Comparison of ENCODE assay signal across 18 mouse cellular contexts in genomic region chrX:159775042-159775441, GRCm38 (mm10).
DNase-seq lines count a peak whose midpoint lies in the region; ATAC-seq and TF ChIP-seq lines count a peak whose summit lies in the region.
"Had no signal": no experiment of that assay in that cellular context is flagged by ENCODE, and none has a peak within 500 bp of the region (broad histone marks: within the 10 kb centered on the region; RNA-seq: fewer than 3 reads in every experiment).

No protein-coding gene starts in this region.

- H3K9ac ChIP-seq in forebrain, postnatal 0 days, result no peak overlapping the region
- H3K9ac ChIP-seq in midbrain, embryonic 13.5 days (replicated peaks), result no peak overlapping the region
- no peak overlapping the region for H3K9ac ChIP-seq in midbrain, embryonic 11.5 days (ENCODE audit: low read length)
- no peak overlapping the region for H3K9ac ChIP-seq in midbrain, embryonic 15.5 days
- H3K9ac ChIP-seq in midbrain, postnatal 0 days (replicated peaks; ENCODE audit: low read length, poor library complexity, severe bottlenecking), result no peak overlapping the region
- H3K9ac ChIP-seq: heart, embryonic 15.5 days had no signal

- H3K4me1 ChIP-seq in forebrain, postnatal 0 days (ENCODE audit: insufficient read depth), result no peaks in the 10 kb centered on the region
- no peaks in the 10 kb centered on the region for H3K4me1 ChIP-seq in forebrain, embryonic 10.5 days
- H3K4me1 ChIP-seq in midbrain, embryonic 13.5 days (replicated peaks), result peaks cover 4% of the 10 kb centered on the region; the same call in 1 of the 2 replicates
- no peaks in the 10 kb centered on the region for H3K4me1 ChIP-seq in midbrain, embryonic 11.5 days (ENCODE audit: control insufficient read depth, insufficient read depth, low read length)
- no peaks in the 10 kb centered on the region for H3K4me1 ChIP-seq in midbrain, embryonic 15.5 days
- H3K4me1 ChIP-seq in midbrain, postnatal 0 days (ENCODE audit: insufficient read depth, low read length), result no peaks in the 10 kb centered on the region
- H3K4me1 ChIP-seq: embryonic facial prominence, embryonic 10.5 days; heart, embryonic 15.5 days had no signal

- TF ChIP-seq CTCF in forebrain, postnatal 0 days (IDR thresholded peaks at IDR 0.05; ENCODE audit: low read depth), result no peak
- no peak for TF ChIP-seq CTCF in midbrain, postnatal 0 days (IDR thresholded peaks at IDR 0.05)

- H3K9me3 ChIP-seq in forebrain, postnatal 0 days (ENCODE audit: low read length), result no peaks in the 10 kb centered on the region
- H3K9me3 ChIP-seq in forebrain, embryonic 10.5 days, result no peaks in the 10 kb centered on the region
- no peaks in the 10 kb centered on the region for H3K9me3 ChIP-seq in midbrain, embryonic 13.5 days
- no peaks in the 10 kb centered on the region for H3K9me3 ChIP-seq in midbrain, embryonic 11.5 days (ENCODE audit: control insufficient read depth, low read length)
- no peaks in the 10 kb centered on the region for H3K9me3 ChIP-seq in midbrain, embryonic 15.5 days
- H3K9me3 ChIP-seq in midbrain, postnatal 0 days (ENCODE audit: low read length), result no peaks in the 10 kb centered on the region
- H3K9me3 ChIP-seq: embryonic facial prominence, embryonic 10.5 days; heart, embryonic 15.5 days had no signal

- H3K4me2 ChIP-seq in forebrain, postnatal 0 days (ENCODE audit: low read depth), result no peak overlapping the region
- no peak overlapping the region for H3K4me2 ChIP-seq in midbrain, embryonic 13.5 days (replicated peaks)
- H3K4me2 ChIP-seq in midbrain, embryonic 11.5 days, result no peak overlapping the region
- no peak overlapping the region for H3K4me2 ChIP-seq in midbrain, embryonic 15.5 days
- H3K4me2 ChIP-seq in midbrain, postnatal 0 days (ENCODE audit: low read depth, low read length, poor library complexity, severe bottlenecking), result no peak overlapping the region
- H3K4me2 ChIP-seq: heart, embryonic 11.5 days; heart, embryonic 15.5 days had no signal

- peak; percentile 36; the same call in 1 of the 2 replicates for ATAC-seq in forebrain, postnatal 0 days
- ATAC-seq in midbrain, embryonic 13.5 days, result peak; percentile 50; the same call in 1 of the 2 replicates
- no peak for ATAC-seq in midbrain, embryonic 11.5 days (ENCODE audit: low FRiP score)
- ATAC-seq in midbrain, embryonic 15.5 days (replicated peaks), result peak; percentile 75
- 0 out of 2 replicates have a peak, but pooled peaks have one; percentile 10 for ATAC-seq in midbrain, postnatal 0 days (ENCODE audit: low FRiP score)
- ATAC-seq in megakaryocyte, adult 5-6 weeks (ENCODE audit: poor library complexity, severe bottlenecking), result no peak
- ATAC-seq: intestine, postnatal 0 days had no signal

- H3K36me3 ChIP-seq in forebrain, postnatal 0 days (ENCODE audit: insufficient read depth), result no peaks in the 10 kb centered on the region
- H3K36me3 ChIP-seq in forebrain, embryonic 10.5 days (replicated peaks), result no peaks in the 10 kb centered on the region
- no peaks in the 10 kb centered on the region for H3K36me3 ChIP-seq in midbrain, embryonic 13.5 days
- no peaks in the 10 kb centered on the region for H3K36me3 ChIP-seq in midbrain, embryonic 11.5 days (ENCODE audit: control insufficient read depth, insufficient read depth, low read length)
- H3K36me3 ChIP-seq in midbrain, embryonic 15.5 days (replicated peaks), result no peaks in the 10 kb centered on the region
- H3K36me3 ChIP-seq in midbrain, postnatal 0 days (ENCODE audit: insufficient read depth, low read length), result no peaks in the 10 kb centered on the region
- H3K36me3 ChIP-seq: embryonic facial prominence, embryonic 10.5 days; heart, embryonic 15.5 days had no signal

- H3K27ac ChIP-seq in forebrain, postnatal 0 days (ENCODE audit: low read depth, low read length), result no peak overlapping the region
- no peak overlapping the region for H3K27ac ChIP-seq in forebrain, embryonic 10.5 days
- peak overlapping the region; percentile 30; the same call in 1 of the 2 replicates for H3K27ac ChIP-seq in midbrain, embryonic 13.5 days
- H3K27ac ChIP-seq in midbrain, embryonic 11.5 days (ENCODE audit: low read depth, low read length), result no peak overlapping the region
- peak overlapping the region; percentile 45; the same call in 1 of the 2 replicates for H3K27ac ChIP-seq in midbrain, embryonic 15.5 days
- no peak overlapping the region for H3K27ac ChIP-seq in midbrain, postnatal 0 days (ENCODE audit: low read depth, low read length)
- H3K27ac ChIP-seq: embryonic facial prominence, embryonic 10.5 days; heart, adult 2 months; heart, embryonic 15.5 days had no signal

- DNase-seq in forebrain, postnatal 0 days, result no peak
- DNase-seq in forebrain, embryonic 10.5 days (ENCODE audit: extremely low spot score, low spot score), result no peak
- DNase-seq in midbrain, embryonic 11.5 days (ENCODE audit: low spot score, missing footprints), result no peak
- no peak for DNase-seq in midbrain, postnatal 0 days (ENCODE audit: low spot score)
- DNase-seq: adrenal gland, adult 2 months; adrenal gland, postnatal 25 days; cerebellum, adult 2 months; cerebellum, postnatal 10 days; gastrocnemius, postnatal 14 days; heart, adult 2 months; heart, postnatal 14 days had no signal

- no peaks in the 10 kb centered on the region for H3K27me3 ChIP-seq in forebrain, postnatal 0 days (ENCODE audit: insufficient read depth, low read length)
- peaks cover 87% of the 10 kb centered on the region for H3K27me3 ChIP-seq in forebrain, embryonic 10.5 days (ENCODE audit: poor library complexity, severe bottlenecking)
- peaks cover 12% of the 10 kb centered on the region; the same call in 1 of the 2 replicates for H3K27me3 ChIP-seq in midbrain, embryonic 13.5 days
- peaks cover 7% of the 10 kb centered on the region; the same call in 1 of the 2 replicates for H3K27me3 ChIP-seq in midbrain, embryonic 11.5 days (ENCODE audit: control insufficient read depth, insufficient read depth, low read length)
- H3K27me3 ChIP-seq in midbrain, embryonic 15.5 days (replicated peaks), result no peaks in the 10 kb centered on the region
- no peaks in the 10 kb centered on the region; the same call in 1 of the 2 replicates for H3K27me3 ChIP-seq in midbrain, postnatal 0 days (ENCODE audit: insufficient read depth, low read length)
- H3K27me3 ChIP-seq: heart, embryonic 15.5 days had no signal

- WGBS in forebrain, postnatal 0 days, result 51% methylated on average over 4 of the region's 4 CpGs
- 88% methylated on average over 4 of the region's 4 CpGs for WGBS in forebrain, embryonic 10.5 days
- WGBS in midbrain, embryonic 13.5 days, result 77% methylated on average over 4 of the region's 4 CpGs
- WGBS in midbrain, embryonic 11.5 days, result 88% methylated on average over 4 of the region's 4 CpGs
- 49% methylated on average over 4 of the region's 4 CpGs for WGBS in midbrain, embryonic 15.5 days
- WGBS in midbrain, postnatal 0 days, result 54% methylated on average over 4 of the region's 4 CpGs

- no peak overlapping the region for H3K4me3 ChIP-seq in forebrain, postnatal 0 days (ENCODE audit: low read depth, low read length)
- no peak overlapping the region for H3K4me3 ChIP-seq in forebrain, embryonic 10.5 days
- no peak overlapping the region for H3K4me3 ChIP-seq in midbrain, embryonic 13.5 days (replicated peaks)
- no peak overlapping the region for H3K4me3 ChIP-seq in midbrain, embryonic 11.5 days (ENCODE audit: low read depth, low read length)
- H3K4me3 ChIP-seq in midbrain, embryonic 15.5 days, result no peak overlapping the region
- no peak overlapping the region for H3K4me3 ChIP-seq in midbrain, postnatal 0 days (ENCODE audit: low read depth, low read length)
- H3K4me3 ChIP-seq: embryonic facial prominence, embryonic 10.5 days; heart, adult 2 months; heart, embryonic 15.5 days had no signal

Comparison
In these comparisons a context has a peak if more than half of its experiments do, and no peak if none do; other contexts are left out.
1. ATAC-seq: peak in forebrain, postnatal 0 days (single experiment), midbrain, embryonic 13.5 days (single experiment), midbrain, embryonic 15.5 days (single experiment) and midbrain, postnatal 0 days (single experiment); none in midbrain, embryonic 11.5 days (single experiment) and megakaryocyte, adult 5-6 weeks (single experiment).
2. H3K27ac ChIP-seq: peak in midbrain, embryonic 13.5 days (single experiment) and midbrain, embryonic 15.5 days (single experiment); none in forebrain, postnatal 0 days (single experiment), forebrain, embryonic 10.5 days (single experiment), midbrain, embryonic 11.5 days (single experiment) and midbrain, postnatal 0 days (single experiment).